Mouse (Mus musculus) small intestine, adult 2 months (tissue): Measurements from ENCODE around the gene Srek1.

Source experiments
- CTCF ChIP-seq: fragments of 200-500 bp; IDR thresholded peaks from 2 replicates; pipeline ENCODE4 v1.5.1; 2012; ENCODE audit warnings: low read depth, mild to moderate bottlenecking, control low read depth, inconsistent platforms, low read length, moderate library complexity, mixed read lengths; ENCODE audit not compliant: insufficient replicate concordance, insufficient read length; ENCODE audit errors: extremely low read depth
- POLR2A ChIP-seq: fragments of 200-500 bp; IDR thresholded peaks from 2 replicates; pipeline ENCODE4 v1.6.1; 2012; ENCODE audit warnings: low read depth, mild to moderate bottlenecking, control low read depth, inconsistent platforms, low read length, moderate library complexity

GRCm38 (mm10) chr13:103696164-103696563 lies 78.2 kb downstream of the Srek1 start:
- peak; percentile 89; the same call in 1 of the 2 replicates for TF ChIP-seq CTCF
- TF ChIP-seq POLR2A = no peak
